Mouse (Mus musculus): Measurements from ENCODE around the gene Spag8.

Gene Spag8

DNA sequence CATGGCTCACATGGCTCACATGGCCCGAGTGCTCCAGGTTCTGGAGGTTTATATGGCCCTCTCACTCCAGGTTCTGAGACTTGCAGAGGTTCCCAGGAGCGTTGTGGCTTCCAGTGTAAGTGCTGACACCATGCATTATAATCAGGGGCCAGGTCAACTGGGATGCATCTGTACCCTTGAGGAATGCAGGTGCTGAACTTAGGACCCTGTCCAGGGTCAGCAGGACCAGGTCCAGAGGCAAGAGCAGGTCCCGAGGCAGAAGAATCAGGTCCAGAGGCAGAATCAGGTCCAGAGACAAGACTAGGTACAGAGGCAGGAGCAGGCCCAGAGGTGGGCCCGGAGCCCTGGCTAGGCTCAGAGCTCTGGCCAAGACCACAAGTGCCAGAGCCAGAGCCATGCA lies 668 bp downstream of the Spag8 start:
- no peak for DNase-seq (ENCODE audit: low read depth, low spot score)

DNA sequence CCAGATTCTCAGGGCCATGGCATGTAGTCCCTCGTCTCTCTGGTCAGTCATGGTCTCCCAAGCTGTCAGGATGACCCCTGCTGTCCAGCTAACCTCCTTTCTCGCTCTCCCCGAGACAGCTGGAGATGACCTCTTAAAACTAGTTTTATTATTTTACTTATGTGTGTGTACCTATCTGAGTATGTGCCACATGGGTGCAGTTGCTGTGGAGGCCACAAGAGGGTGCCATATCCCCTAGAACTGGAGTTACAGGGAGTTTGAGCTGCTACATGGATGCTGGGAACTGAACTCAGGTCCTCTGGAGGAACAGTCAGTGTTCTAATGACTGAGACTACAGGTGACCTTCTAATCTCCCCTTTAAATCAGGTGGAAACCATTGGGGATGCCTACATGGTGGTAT lies 3.6 kb downstream of the Spag8 start:
- DNase-seq (ENCODE audit: low read depth, low spot score), result no peak

DNA sequence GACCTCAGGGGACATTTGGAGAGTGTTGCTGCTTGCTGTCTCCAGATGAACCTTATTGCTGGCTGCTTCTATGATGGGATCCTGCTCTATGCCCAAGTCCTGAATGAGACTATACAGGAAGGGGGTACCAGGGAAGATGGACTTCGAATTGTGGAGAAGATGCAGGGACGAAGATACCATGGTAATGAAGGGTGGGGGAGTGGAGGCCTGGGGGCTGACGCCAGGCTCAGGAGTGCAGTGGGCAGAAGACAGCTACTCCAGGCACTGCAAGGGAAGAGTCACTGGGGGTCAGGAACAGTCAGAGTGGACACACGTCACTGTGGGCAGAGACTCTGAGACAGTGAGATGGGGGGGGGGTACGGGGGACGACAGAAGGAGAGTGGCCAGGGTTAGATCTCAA lies 12.9 kb downstream of the Spag8 start:
- DNase-seq (ENCODE audit: low read depth, low spot score), result no peak

DNA sequence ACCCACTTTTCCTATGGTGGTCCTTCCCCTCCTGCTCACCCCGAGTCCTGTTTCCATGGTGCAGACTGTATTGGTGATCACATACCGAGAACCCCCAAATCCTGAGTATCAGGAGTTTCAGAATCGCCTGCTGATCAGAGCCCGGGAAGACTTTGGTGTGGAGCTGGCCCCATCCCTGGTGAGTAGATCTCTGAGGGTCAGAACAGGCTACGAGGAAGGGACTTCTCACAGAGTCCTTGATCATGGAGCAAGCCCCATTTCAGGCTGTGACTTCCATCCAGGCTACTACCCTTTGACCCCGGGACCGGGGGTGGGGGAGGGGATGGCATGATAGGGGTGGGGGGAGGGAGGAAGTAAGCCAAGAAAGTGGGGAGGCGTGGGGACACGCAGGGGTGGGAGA lies 13.3 kb downstream of the Spag8 start:
- no peak for DNase-seq (ENCODE audit: low read depth, low spot score)

DNA sequence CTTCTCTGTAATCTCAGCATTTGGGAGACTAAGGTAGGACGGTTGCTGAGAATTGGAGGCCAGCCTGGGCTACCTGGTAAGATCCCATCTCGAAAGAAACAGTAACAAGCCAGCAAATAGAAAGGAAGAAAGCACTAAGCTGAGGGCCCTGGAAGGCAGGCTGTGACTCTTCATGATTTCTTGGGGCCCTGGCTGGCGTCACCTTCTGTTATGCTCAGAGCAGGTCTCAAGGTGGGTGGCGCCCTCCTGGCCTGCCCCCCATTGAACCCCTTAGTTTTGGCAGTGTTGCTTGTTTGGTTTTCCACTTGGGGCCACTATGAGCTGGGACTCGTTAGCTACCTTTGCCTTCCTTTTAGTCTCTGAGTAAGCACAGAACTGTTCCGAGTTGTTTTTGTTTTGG lies 16.6 kb downstream of the Spag8 start:
- DNase-seq (ENCODE audit: low read depth, low spot score), result no peak

DNA sequence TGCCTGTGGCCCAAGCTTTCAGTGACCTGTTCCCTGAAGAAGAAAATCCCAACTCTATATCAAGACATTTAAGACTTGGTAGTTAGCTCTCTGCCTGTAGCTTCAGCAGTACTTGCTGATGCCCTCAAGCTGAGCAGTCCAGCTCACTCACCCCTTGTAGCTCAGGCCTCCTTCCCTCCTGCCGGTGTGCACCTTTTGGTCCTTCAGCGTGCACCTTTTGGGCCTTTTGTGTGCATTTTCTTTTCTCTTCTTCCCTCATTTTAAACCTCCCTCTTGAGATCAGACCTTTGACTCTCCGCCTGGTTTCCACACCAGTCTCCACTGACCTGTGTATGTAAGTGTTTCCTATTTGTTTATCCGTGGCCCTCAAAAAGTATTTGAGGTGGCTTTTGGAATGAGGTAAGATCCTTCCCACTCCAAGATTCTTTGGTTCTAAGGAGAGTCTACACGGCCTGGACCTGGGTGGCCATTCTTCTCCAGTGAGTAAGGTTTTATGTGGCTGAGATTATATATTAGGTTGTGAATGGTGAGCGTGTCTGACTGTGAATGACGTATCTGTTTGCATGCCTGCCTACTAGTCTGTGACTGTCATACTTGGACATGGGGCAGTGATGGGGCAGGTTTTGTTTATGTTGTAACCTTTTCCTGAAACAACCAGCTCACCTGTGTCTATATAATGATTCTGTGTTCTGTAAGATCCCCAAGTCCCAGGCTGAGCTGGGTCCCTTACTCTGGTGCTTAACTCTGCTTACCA lies 18.6 kb downstream of the Spag8 start:
- no peak for DNase-seq (ENCODE audit: low read depth, low spot score)

DNA sequence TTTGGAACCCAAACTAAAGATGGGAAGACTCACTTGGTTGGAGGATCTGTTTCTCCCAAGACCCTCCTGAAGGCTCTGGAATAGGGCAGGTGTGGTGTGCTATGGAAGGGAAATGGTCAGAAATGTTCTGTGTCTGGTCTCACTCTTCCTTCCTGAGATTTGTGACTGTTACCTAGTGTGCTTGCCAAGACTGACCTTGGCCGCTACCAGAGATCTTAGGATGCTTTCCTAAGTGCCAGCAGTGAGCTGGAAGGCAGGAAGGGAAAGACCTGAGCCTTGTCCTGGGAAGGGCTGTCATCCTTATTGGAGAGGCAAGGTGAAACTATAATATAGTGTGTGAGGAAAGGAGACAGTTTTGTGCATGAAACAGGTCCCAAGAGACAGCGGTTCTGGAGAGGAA lies 19.7 kb downstream of the Spag8 start:
- no peak for DNase-seq (ENCODE audit: low read depth, low spot score)

DNA sequence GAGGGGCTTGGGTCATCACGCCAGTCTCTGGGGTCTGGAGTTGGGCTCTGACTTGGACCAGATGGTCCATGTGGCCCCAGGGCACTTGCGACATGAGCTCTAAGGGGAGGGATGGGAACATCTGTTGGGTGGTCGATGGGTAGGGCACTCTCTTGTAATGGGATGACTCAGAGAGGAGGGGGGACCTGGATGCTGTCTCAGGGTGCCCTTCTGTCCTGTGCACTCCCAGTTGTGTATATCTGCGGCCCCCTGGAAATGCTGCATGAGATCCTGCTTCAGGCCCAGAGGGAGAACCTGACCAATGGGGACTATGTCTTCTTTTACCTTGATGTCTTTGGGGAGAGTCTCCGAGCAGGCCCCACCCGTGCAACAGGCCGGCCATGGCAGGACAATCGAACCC lies 20.1 kb downstream of the Spag8 start:
- DNase-seq (ENCODE audit: low read depth, low spot score), result no peak

DNA sequence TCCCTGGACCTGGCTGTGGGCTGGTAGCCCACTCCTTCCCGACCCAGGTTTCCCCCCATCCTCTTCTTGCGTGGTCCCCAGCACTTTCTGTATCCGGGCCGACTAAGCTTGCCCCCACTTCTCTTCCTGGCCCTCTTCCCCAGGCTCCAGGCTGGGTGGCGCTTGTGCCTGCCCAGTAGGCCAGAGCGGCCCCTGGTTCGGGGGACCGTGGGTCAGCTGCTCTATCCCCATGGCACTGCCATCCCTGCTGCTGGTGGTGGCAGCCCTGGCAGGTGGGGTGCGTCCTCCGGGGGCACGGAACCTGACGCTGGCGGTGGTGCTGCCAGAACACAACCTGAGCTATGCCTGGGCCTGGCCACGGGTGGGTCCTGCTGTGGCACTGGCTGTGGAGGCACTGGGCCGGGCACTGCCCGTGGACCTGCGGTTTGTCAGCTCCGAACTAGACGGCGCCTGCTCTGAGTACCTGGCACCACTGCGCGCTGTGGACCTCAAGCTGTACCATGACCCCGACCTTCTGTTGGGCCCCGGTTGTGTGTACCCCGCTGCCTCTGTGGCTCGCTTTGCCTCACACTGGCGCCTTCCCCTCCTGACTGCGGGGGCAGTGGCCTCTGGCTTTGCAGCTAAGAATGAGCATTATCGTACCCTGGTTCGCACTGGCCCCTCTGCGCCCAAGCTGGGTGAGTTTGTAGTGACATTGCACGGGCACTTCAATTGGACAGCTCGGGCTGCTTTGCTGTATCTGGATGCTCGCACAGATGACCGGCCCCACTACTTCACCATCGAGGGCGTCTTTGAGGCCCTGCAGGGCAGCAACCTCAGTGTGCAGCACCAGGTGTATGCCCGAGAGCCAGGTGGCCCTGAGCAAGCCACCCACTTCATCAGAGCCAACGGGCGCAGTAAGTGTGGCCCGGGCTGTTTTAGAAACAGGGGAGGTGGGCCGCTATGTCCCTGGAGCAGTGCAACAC lies 21.2 kb downstream of the Spag8 start:
- no peak for DNase-seq (ENCODE audit: low read depth, low spot score)

DNA sequence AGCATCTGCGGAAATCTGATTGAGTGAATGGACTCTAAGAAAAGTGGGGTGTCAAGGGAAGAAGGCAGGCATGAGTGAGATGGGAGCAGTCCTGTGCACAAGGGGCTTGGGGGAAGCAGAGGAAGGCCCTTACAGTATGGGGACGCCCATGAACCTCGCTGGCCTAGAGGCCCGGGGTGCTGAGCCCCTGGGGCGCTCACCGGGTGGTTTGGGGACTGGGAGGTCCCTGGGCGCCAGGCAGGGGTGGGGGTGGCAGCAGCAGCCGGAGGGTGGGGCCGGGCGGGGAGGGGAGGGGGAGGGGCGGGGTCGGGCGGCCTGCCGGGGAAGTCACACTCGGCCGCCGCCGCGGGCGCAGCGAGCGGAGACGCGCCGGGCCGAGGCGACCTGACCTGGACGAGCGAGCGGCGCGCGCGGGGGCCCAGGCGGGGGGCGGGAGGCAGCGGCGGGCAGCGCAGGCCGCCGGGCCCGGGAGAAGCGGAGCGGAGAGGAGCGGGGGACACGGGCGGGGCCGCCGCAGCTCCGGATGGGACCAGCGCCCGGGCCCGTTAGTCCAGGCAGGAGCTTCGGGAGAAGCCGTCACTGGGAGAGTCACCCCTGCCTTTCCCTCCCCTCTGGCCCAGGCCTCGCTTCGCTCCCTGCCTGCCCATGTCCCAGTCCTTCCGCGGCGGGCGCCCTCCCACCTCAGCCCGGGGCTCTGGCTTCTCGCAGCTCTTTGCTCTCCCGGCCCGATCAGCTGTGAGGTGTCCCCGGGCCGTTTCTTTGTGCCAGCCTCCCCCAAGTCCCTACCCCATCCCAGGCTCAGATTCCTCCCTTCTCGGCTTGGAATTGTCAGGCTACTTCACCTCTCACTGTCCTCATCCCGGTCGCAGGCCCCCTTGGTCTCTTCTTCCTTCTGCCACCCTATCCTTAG lies 22.1 kb downstream of the Spag8 start, which contains the start of gene Npr2:
Gene Npr2, plus strand, starts transcription at position 890 of the 910 bp plus-strand sequence.
- DNase-seq (ENCODE audit: low read depth, low spot score), result no peak

DNA sequence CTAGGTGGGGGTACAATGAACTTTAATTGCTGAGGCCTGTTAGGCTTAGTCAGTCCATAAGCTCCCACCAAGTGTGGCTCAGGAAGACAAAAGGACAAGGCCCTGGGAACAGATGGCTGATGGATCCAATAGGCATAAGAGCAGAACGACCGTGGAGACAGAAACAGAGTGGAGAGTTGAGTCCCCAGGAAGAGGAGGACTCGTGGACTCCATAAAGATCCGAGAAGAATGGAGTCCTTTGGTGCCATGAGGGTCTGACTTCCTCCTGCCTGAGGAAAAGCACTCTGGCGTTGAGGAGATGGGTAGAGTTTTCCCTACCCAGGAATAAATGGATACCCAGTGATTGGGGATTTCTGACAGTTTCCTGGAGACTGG lies 22.7 kb downstream of the Spag8 start:
- no peak for DNase-seq (ENCODE audit: low read depth, low spot score)

DNA sequence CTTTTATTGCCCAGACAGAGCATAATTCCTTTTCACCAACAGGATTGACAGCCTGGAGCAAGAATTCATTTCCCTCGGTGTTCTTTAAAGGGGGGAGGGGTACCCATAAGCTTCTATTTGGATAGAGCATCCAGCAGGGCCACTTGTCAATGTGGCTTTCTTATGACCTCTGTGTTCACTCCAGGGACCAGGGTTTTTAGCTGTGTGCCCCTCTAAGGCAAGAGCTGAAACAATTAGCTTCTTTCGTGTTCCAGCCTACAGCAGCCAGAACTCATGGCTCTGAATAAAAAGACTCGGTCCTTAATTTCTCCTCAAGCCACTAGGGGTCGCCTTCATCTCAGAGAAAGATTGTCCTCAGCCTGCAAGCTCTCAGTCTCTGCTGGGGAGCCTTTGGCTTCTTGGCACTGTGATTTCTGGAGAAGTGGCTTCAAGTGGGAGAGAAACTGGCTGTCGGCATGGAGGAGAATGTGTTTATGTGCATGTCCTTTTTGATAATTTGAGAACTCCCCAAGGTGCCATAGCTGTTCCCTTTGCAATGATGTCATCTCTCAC lies 23.3 kb downstream of the Spag8 start:
- DNase-seq (ENCODE audit: low read depth, low spot score), result peak; percentile 81

DNA sequence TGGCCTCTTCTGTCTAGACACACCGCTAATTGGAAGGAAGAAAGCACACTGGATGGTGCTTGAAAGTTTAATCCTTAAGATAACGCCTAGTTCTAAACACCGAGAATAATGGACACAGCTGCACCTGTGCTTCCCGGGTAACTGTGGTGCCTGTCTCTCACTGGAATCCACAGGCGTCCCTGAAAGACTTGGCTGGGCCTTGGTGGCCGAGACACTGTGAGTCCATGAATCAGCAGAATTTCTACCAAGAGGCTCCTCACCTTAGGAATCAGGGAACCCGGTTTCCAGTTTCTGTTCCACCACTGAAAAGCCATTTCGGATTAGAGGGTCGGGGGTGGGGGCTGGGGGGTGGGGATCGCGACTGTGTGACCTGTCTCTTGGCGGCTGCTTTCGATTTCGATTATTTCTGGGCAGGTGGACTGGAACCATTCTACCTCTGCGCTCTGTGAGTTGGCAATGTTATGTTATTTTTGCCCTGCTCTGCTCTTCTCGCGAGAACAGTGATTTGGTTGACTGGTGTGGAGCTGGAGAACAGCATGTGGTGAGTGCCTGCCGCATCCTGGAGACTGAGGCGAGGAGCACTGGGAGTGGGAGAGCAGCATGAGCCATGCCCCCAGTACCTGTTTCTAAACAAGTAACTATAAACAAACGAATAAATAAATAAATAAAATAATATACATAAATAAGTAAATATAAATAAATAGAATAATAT lies 24.1 kb downstream of the Spag8 start:
- DNase-seq (ENCODE audit: low read depth, low spot score), result no peak

DNA sequence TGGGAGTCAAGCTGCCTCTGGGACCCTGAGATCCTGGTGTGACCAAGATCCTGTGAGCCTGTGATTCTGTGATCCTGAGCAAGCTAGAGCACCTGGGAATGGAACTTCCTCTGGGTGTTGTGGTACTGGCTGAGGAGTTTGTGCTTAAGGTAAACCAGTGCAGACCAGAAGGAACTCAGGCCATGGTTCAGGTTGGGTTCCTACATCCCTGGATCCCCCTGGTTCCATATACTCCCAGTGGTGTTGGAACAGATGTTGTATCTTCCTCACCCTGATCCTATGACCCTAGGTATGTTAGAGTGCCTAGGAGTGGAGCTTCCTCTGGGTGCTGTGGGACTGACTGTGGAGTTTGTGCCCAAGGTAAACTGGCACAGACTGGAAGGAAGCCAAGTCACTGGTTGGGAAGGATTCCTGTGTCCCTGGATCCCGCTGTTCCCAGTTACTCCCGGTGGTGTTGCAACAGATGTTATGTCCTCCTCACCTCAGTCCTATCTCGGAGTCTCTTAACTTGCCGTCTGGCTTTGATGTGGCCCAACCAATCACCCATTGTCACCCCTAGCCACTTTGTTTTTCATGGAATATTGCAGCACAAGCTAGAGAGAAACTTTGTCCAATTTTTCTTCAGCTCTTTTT lies 33.1 kb downstream of the Spag8 start:
- no peak for DNase-seq (ENCODE audit: low read depth, low spot score)

DNA sequence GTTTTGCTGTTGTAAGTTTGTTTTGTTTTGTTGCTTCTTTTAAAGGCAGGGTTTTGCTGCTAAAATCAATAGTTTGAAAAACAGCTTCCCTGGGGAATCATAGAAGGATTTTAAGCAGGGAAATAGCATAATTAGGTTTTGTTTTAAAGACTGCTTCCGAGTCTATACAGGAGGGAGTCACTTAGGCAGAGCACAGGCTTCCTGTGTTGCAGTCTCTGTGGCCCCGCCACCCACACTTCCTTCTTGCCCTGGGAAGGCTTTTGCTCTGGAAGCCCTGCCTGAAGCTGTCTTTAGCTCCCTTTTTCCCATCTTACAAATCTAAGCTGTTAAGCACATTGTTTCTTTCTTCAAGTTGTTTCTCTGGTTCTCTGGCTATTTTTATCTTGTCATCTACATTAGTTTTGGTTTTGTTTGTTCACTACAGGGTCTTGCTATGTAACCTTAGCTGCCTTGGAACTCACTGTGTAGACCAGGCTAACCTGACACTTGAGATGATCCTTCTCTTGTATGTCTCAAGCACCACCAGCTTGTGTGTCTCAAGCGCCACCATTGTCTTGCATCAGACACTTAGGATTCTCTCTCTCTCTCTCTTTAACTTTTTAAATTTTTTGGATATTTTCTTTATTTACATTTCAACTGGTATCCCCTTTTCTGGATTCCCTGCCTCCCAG lies 40.2 kb downstream of the Spag8 start:
- no peak for DNase-seq (ENCODE audit: low read depth, low spot score)

DNA sequence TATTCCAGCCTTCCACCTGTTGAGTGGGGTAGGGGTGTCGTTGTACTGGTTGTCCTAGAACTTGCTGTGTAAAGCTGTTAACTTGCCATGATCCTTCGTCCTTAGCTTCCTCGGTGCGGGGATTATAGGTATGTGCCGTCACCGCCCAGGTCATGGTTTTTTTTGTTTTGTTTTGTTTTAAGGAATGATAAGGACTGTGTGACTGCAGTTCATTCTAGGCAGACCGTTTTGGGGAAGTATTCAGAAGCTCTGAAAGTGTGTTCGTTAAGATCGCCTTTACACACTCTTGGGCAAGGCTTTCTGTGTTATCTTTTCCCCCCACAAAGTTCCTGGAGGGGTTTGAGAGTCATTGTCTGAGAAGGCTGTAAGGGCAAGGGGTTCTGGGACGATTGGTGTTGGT lies 40.9 kb downstream of the Spag8 start:
- no peak for DNase-seq (ENCODE audit: low read depth, low spot score)

DNA sequence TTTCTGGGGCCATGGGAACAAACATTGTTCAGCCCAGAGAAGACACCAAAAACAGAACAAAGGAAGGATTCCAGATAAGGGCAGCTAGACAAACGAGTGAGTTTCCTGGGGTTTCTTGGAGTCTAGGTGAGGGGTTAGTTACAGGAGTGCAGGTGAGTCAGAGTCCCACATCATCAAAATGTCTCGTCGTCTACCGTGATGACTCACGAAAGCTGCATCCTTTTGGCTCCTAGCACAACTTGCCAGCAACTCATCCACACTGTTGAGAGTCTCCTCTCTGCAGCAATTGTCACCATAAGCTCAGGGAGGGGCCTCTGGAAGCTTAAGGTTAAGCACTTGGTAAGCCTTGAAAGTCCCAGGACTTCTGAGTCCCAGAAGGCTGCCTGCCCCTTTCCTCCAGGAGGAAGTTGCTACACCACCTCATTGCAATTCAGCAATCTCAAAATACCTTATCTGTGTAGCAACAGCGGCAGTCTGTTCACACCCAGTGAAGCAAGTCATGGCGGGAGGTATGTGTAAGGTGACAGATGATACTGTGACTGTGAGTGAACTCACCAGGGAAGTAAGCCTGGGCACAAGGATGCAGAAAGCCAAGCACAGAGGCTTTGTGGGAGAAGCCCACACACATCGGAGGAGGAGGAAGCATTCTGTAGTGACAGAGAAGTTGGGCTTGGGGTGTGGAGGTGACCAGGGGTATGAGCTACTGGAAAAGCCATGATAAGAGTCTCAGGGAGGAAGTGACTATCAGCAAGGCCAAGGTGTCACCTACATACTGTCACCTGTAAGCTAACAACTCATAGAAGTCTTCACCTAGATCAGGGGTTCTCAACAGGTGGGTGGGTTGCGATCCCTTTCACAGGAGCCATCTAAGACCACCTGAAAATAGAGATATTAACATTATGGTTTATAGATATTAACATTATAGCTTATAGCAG lies 48.4 kb downstream of the Spag8 start:
- DNase-seq (ENCODE audit: low read depth, low spot score), result no peak

DNA sequence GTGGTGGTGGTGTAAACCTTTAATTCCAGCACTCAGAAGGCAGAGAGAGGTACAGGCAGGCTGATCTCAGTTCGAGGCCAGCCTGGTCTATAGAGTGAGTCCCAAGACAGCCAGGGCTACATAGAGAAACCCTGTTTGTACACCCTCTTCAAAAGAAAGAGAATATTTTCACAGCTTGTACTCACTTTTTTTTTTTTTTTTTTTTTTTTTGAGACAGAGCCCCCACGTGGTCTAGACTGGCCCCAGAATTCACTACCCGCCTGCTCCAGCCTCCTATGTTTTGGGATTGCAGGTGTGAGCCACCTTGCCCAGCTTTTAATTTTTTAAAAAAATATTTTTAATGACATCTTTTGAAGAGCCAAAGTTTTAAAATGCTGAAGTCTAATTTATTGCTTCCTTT lies 49.3 kb downstream of the Spag8 start:
- no peak for DNase-seq (ENCODE audit: low read depth, low spot score)
